Mouse (Mus musculus) cerebellum, postnatal 36 days (tissue): Measurements from ENCODE around the gene Zfp90.

ENCODE experiments used
- DNase-seq, 2 experiments: peaks; one replicate each; pipeline ENCODE4 v3.0.0; 2021 to 2022; ENCODE audit warnings: mixed read lengths in 2 of 2

The Zfp90 gene

DNA sequence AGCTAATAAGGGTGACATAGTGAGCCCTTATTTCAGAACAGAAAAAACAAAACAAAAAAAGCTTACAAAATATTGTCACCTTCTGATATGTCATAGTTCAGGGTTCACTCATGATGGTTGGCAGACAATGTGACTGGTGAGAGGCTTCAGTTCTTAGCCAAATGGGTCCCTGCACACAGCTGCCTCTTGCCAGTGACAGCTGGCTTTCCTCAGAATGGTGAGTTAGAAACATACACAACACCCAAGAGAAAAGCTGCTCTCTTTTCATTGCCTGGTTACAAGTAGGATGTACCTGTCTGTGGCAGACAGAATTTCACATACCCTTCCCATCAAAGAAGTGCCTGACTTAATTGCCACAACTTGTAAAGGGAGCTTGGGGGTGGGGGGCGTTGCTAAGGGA is 18.5 kb downstream of the Zfp90 start:
- no peak for DNase-seq

DNA sequence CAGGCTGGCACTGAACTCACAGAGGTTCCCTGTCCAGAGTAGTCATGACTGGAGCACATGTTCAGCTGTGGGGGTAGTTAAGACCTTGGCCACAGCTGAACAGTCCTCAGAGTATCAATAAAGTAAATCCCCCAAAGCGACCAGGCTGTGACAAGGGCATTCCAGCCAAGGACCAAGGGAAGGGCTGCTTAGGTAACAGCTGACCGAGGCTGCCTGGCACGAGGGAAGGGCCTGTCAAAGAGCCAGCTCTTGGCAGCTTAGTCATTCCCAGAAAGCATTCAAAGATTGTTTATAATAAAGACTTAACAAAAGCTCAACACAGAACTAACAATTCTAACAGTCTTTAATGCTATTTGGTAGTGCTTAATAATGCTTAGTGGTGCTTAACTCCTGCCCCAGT is 22.7 kb downstream of the Zfp90 start:
- peak in 1 of 2 experiments; percentile 10 for DNase-seq

DNA sequence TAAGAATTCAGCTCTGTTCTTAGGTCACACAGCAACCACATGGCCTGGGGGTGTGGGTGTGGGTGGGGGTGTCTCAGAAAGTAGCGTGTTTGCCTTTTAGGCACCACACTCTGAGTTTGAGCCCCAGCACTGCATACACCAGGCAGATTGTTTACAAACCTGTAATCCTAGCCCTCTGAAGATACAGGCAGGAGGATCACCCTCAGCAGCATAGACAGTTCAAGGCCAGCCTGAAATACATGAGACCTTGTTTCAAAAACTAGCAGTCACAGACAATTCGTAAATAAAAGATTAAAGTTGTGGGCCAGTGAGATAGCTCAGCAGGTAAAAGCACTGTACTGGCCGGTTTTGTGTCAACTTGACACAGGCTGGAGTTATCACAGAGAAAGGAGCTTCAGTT is 25.0 kb downstream of the Zfp90 start:
- no peak for DNase-seq

DNA sequence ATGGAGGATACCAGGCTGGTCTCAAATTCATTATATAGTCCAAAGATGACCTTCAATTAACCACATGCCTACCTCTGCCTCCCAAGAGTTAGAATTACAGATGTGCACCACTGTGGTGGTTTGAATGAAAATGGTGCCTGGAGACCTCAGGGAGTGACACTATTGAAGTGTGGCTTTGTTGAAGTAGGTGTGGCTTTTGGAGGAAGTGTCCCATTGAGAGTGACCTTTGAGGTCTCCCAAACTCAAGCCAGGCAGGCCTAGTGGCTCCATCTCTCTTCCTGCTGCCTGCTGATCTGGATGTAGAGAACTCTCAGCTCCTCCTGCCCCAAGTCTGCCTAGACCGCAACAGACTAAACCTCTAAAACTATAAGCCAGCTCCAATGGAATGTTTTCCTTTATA is 27.6 kb downstream of the Zfp90 start:
- DNase-seq, result no peak

DNA sequence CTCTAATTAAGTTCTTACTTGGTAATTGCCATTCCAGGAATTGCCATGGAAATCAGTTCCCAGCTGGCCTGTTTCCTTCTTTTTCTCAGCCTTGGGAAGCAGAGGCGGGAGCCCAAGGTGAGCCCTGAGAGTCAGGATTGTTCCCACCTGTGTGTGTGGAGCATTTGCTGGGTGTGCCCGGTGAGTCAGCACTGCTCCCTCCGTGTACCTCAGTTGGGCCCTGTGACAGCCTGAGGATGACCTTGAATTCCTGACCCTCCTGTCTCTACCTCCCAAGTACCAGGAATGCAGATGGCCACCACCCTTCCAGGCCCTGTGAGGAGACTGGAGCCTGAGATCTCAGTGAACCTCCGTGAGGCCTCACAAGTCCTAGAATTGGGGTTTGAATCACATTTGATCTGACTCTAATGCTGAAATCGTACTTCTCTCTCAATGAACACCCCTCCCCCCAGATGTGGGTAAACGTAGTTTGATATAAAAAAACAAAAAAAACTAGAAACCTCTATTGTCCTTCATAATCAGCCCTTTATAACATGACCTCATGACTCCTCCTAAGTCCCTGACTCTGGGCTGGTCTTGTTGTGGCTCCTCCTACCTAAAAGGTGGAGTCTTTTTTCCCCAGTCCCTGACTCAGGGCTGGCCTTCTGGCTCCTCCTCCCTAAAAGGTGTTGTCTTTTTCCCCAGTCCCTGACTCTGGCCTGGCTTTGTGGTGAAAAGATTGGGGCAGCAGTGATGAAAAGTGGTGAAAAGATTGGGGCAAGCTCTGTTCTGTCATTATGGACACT is 36.4 kb downstream of the Zfp90 start:
- DNase-seq, result no peak

DNA sequence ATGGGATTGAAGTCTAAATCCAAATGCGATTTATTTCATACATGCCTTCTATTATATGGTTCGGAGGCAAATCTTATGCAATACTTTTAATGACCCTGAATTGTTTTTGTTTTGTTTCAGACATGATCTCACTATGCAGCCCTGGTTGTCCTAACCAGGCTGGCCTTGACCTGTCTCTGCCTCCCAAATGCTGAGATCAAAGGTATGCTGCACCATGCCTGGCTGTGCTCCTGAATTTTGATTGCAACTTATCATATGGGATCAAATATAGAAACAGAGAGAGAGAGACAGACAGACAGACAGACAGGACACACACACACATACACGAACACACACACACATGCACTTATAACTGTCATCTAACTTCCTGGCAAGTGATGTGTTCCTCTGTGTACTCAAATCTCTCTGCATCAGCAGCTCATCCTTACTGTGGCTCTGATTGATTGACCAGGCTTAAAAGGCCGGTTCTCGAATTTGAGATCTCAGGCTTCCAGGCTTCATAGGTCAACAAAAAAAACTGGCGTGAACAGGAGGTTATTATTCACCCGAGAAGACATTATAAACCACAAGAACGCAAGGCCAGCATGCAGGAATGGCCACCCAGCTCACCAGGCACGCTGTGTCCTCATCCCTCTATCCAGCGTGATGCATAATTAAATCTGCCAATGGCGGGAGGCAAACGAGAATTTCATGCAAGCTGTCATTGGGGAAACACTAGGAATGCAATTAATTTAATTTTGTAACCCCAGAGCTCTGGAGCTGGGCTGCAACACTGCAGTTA is 37.8 kb downstream of the Zfp90 start:
- no peak for DNase-seq

DNA sequence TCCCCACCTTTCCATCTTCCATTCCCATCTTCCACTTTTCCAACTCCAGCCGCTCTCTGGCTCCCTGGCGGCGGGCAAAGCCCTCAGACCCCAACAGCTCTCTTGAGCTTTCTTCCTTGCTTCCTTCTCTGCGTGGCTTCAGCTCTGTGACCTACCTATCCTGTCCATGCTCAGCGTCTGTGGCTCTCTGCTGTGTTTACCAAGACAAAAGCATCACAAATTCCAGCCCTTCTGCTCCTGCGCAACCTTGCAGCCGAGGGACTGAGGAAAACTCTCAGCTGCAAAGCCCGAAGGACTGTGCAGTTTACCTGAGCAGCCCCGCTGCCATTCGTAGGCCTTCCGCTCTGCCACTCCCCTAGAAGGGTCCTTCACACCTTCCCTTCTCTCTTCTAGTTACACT is 38.9 kb downstream of the Zfp90 start:
- DNase-seq, result no peak

DNA sequence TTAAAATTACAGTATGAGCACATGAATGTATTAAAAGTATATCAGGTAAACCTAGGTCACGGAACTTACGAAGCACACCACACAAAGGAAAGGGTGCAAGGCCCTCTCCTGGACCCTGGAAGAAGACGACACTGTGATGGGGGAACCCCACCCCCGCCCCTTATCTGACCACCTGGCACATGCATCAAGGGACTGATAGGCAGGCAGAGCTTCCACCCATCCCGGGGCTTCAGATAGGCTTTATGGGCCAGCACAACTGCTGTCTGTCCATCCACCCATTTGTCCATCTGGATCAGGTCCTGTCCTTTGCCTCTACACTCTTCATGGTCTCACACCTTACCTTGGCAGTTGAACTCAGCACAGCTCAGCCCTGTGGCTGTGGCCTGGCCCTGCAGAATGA is 47.0 kb downstream of the Zfp90 start:
- no peak for DNase-seq

DNA sequence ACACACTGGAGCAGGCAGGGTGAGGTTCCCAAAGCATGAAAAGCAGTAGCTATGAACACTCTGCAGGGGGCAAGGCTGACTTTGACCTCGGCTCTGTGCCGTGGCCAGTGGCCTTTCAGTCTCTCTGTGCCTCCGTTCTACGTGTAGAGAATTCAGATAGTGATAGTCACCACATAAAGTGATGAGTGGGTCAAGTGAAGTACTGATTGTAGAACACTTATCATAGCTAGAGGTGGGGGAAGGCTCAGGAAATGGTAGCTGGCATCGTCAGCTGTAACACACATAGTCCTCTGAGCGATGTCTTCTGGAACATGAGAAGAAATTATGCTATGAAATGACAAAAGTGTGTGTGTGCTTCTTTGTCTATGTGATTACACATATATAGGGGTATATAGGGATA is 48.7 kb downstream of the Zfp90 start:
- DNase-seq, result no peak

DNA sequence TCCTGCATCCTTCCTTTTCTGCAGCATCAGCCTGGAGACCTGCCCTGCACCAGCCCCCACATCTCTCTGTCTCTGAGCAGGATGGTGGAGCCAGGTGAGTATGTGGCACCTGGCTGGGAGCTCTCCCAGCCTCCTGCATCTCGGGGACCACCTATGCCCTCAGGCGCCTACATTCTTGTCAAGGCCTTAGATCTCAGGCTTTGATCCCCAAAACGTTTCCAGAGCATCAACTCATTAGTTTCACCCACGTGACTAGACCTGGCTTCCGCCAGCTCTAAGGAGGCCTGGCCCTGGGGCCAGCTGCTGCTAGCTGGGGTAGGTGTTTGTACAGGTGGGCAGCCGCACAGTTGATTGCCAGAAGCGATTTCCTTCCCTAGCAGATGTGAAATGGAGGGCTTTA is 54.4 kb downstream of the Zfp90 start:
- no peak for DNase-seq

DNA sequence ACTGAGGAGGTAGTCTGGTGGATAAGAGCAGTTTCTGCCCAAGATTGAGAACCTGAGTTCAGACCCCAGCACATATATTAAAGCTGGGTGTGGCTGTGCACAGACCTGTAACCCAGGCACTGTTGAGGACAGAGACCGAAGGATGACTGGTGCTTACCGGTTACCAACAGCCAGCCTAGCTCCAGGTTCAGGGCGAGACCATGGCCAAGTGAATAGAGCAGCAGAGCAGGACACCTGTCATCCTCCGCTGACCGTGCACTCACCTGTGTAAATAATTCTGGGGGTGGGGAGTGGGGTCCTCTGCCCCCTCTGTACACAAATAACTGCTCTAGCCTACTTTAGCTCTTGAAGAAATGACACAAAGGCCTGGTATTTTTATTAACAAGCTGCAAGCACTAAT is 58.9 kb downstream of the Zfp90 start:
- DNase-seq, result no peak
